Comparison of ENCODE assay signal across 10 mouse cellular contexts in genomic region chr9:120054545-120055277, GRCm38 (mm10). TPM values are rescaled to one million over a fixed set of nuclear protein-coding genes. Genes with fewer than 3 reads are reported as not detected.
DNase-seq lines count a peak whose midpoint lies in the region; ATAC-seq and TF ChIP-seq lines count a peak whose summit lies in the region.
"Had no signal": no experiment of that assay in that cellular context is flagged by ENCODE, and none has a peak within 500 bp of the region (broad histone marks: within the 10 kb centered on the region; RNA-seq: fewer than 3 reads in every experiment).

No protein-coding gene starts in this region.

- no peak for TF ChIP-seq CTCF in lung, adult 2 months (IDR thresholded peaks at IDR 0.05; ENCODE audit: insufficient read depth, low read length)
- TF ChIP-seq CTCF in hindbrain, postnatal 0 days (IDR thresholded peaks at IDR 0.05; ENCODE audit: low read depth): 0 out of 2 replicates have a peak, but pooled peaks have one; percentile 15

- peak; percentile 14 for DNase-seq in adrenal gland, adult 2 months
- no peak for DNase-seq in adrenal gland, postnatal 4 days (ENCODE audit: low spot score in 2 of 2)
- DNase-seq in lung, adult 18-20 months: peak; percentile 29 to 35
- DNase-seq in lung, adult 2 months: no peak
- DNase-seq in hindbrain, postnatal 0 days (ENCODE audit: low spot score): no peak
- DNase-seq in naive thymus-derived CD4-positive, alpha-beta T cell, adult 2 months (ENCODE audit: low read depth): peak; percentile 88
- DNase-seq in testis, postnatal 10 days (ENCODE audit: low spot score): no peak
- DNase-seq in kidney, postnatal 14 days: no peak

- H3K4me1 ChIP-seq in lung, adult 2 months (ENCODE audit: control insufficient read depth, insufficient read depth, low read length): no peaks in the 10 kb centered on the region
- no peaks in the 10 kb centered on the region for H3K4me1 ChIP-seq in hindbrain, postnatal 0 days (ENCODE audit: insufficient read depth, low read length)

- no peaks in the 10 kb centered on the region for H3K9me3 ChIP-seq in hindbrain, postnatal 0 days (ENCODE audit: low read length)

- no peak for TF ChIP-seq POLR2A in lung, adult 2 months (IDR thresholded peaks at IDR 0.05; ENCODE audit: borderline replicate concordance, extremely low read depth, low read depth, low read length)

- no peaks in the 10 kb centered on the region for H3K27me3 ChIP-seq in hindbrain, postnatal 0 days (ENCODE audit: insufficient read depth, low read length)

- H3K9ac ChIP-seq in hindbrain, postnatal 0 days (replicated peaks; ENCODE audit: low read length): no peak overlapping the region

- H3K4me2 ChIP-seq in hindbrain, postnatal 0 days (ENCODE audit: low read depth, low read length): no peak overlapping the region

- H3K4me3 ChIP-seq in lung, adult 2 months (replicated peaks; ENCODE audit: extremely low read depth, low read depth, low read length): no peak overlapping the region
- no peak overlapping the region for H3K4me3 ChIP-seq in hindbrain, postnatal 0 days (ENCODE audit: low read length)

- peak; percentile 64; the same call in 1 of the 2 replicates for ATAC-seq in hindbrain, postnatal 0 days

- 40% methylated on average over 8 of the region's 8 CpGs for WGBS in lung, adult 2 months
- 40% methylated on average over 8 of the region's 8 CpGs for WGBS in hindbrain, postnatal 0 days

- no peak overlapping the region for H3K27ac ChIP-seq in hindbrain, postnatal 0 days

- H3K36me3 ChIP-seq in hindbrain, postnatal 0 days (ENCODE audit: insufficient read depth, low read length): no peaks in the 10 kb centered on the region

RNA-seq across cellular contexts. Expression of gene Cx3cr1, which starts 15.0 kb away (rescaled TPM):
- total RNA-seq in adrenal gland, adult 2 months (2021): 10 to 100 TPM in 1 of 2 experiments, 1 to 10 TPM in 1; 3.5 to 10.8 TPM
- polyA plus RNA-seq in adrenal gland, adult 2 months (2012; rRNA removed): 11.8 and 12.5 TPM in 2 replicates
- total RNA-seq in adrenal gland, postnatal 4 days (2021): 1 to 10 TPM; 7.2 TPM
- polyA plus RNA-seq in lung, adult 2 months (2012; rRNA removed): 8.4 and 10.9 TPM in 2 replicates
- total RNA-seq in hindbrain, postnatal 0 days (2014; rRNA removed): 17.3 and 21.5 TPM in 2 replicates
- 12.2 and 13.0 TPM in 2 replicates for polyA plus RNA-seq in hindbrain, postnatal 0 days (2015; fragmentation: Nextera tagmentation; extraction: Ambion mirVana)

RNA-seq across cellular contexts. Expression of gene Xirp1, which starts 31.3 kb away (rescaled TPM):
- under 1 TPM; 0.37 to 0.48 TPM for total RNA-seq in adrenal gland, adult 2 months (2021)
- polyA plus RNA-seq in adrenal gland, adult 2 months (2012; rRNA removed): 0.03 and 0.04 TPM in 2 replicates
- 1 to 10 TPM; 2.2 to 5.6 TPM for total RNA-seq in adrenal gland, postnatal 4 days (2021)
- 0.62 and 2.7 TPM in 2 replicates for polyA plus RNA-seq in lung, adult 2 months (2012; rRNA removed)
- total RNA-seq in hindbrain, postnatal 0 days (2014; rRNA removed): 0.05 and 0.29 TPM in 2 replicates
- 0.19 TPM in 1 of 2 replicates, not detected in the other for polyA plus RNA-seq in hindbrain, postnatal 0 days (2015; fragmentation: Nextera tagmentation; extraction: Ambion mirVana)

RNA-seq across cellular contexts. Expression of gene Ccr8, which starts 37.2 kb away (rescaled TPM):
- not detected for total RNA-seq in adrenal gland, adult 2 months (2021)
- polyA plus RNA-seq in adrenal gland, adult 2 months (2012; rRNA removed): not detected in 2 replicates
- not detected for total RNA-seq in adrenal gland, postnatal 4 days (2021)
- 1.3 and 1.5 TPM in 2 replicates for polyA plus RNA-seq in lung, adult 2 months (2012; rRNA removed)
- not detected in 2 replicates for total RNA-seq in hindbrain, postnatal 0 days (2014; rRNA removed)
- not detected in 2 replicates for polyA plus RNA-seq in hindbrain, postnatal 0 days (2015; fragmentation: Nextera tagmentation; extraction: Ambion mirVana)
- total RNA-seq: layer of hippocampus, postnatal 10 days had no signal
- polyA plus RNA-seq: cerebellum, adult 2 months had no signal

RNA-seq across cellular contexts. Expression of gene Slc25a38, which starts 55.5 kb away (rescaled TPM):
- 10 to 100 TPM; 24.8 to 26.4 TPM for total RNA-seq in adrenal gland, adult 2 months (2021)
- polyA plus RNA-seq in adrenal gland, adult 2 months (2012; rRNA removed): 50.0 and 52.3 TPM in 2 replicates
- total RNA-seq in adrenal gland, postnatal 4 days (2021): 10 to 100 TPM; 22.4 to 25.0 TPM
- 34.2 and 41.9 TPM in 2 replicates for polyA plus RNA-seq in lung, adult 2 months (2012; rRNA removed)
- 50.3 and 64.0 TPM in 2 replicates for total RNA-seq in hindbrain, postnatal 0 days (2014; rRNA removed)
- 37.1 and 39.8 TPM in 2 replicates for polyA plus RNA-seq in hindbrain, postnatal 0 days (2015; fragmentation: Nextera tagmentation; extraction: Ambion mirVana)

Comparison
In these comparisons a context has a peak if more than half of its experiments do, and no peak if none do; other contexts are left out.
1. DNase-seq: peak in adrenal gland, adult 2 months (single experiment), lung, adult 18-20 months (2 of 2) and naive thymus-derived CD4-positive, alpha-beta T cell, adult 2 months (single experiment); none in adrenal gland, postnatal 4 days (0 of 2), lung, adult 2 months (single experiment), hindbrain, postnatal 0 days (single experiment), testis, postnatal 10 days (single experiment) and kidney, postnatal 14 days (single experiment).